Mouse (Mus musculus) adrenal gland, postnatal 14 days (tissue): ENCODE measurements at regions not wholly inside any gene's neighbourhood (a gene's known extent, or its start where the extent isn't known, plus 50 kb on each side); places are given as distances from the start of the nearest gene placed in this dataset.
A peak's percentile ranks its signal among the peaks of the same experiment; 100 is the strongest.

Experiments
- DNase-seq: peaks from one replicate; pipeline ENCODE4 v3.0.0; 2021; ENCODE audit warnings: mixed read lengths

GRCm38 (mm10) chr12:99039497-99040322 is 119.3 kb downstream of the Ttc8 start:
- DNase-seq, result peak; percentile 18

GRCm38 (mm10) chr12:99041606-99042005 is 121.2 kb downstream of the Ttc8 start:
- no peak for DNase-seq

GRCm38 (mm10) chr12:99042918-99043862 is 122.8 kb downstream of the Ttc8 start:
- no peak for DNase-seq

- DNase-seq, result no peak
These were observed 124.1 kb downstream of the Ttc8 start for GRCm38 (mm10) chr12:99044477-99044876.

GRCm38 (mm10) chr12:99050426-99050825 is 130.1 kb downstream of the Ttc8 start:
- peak; percentile 39 for DNase-seq

GRCm38 (mm10) chr12:99052599-99052998 is 132.2 kb downstream of the Ttc8 start:
- peak; percentile 45 for DNase-seq

GRCm38 (mm10) chr12:99057521-99057920 is 137.1 kb downstream of the Ttc8 start:
- no peak for DNase-seq

GRCm38 (mm10) chr12:99058916-99059315 is 138.5 kb downstream of the Ttc8 start:
- no peak for DNase-seq

GRCm38 (mm10) chr12:99059491-99059890 is 139.1 kb downstream of the Ttc8 start:
- no peak for DNase-seq

- no peak for DNase-seq
These were observed 140.3 kb downstream of the Ttc8 start for GRCm38 (mm10) chr12:99060702-99061101.

- DNase-seq, result no peak
These were observed 143.1 kb downstream of the Ttc8 start for GRCm38 (mm10) chr12:99063441-99063840.

GRCm38 (mm10) chr12:99063885-99064284 is 143.5 kb downstream of the Ttc8 start:
- DNase-seq, result peak; percentile 16

GRCm38 (mm10) chr12:99067962-99068361 is 147.6 kb downstream of the Ttc8 start:
- no peak for DNase-seq

GRCm38 (mm10) chr12:99073766-99074165 is 153.4 kb downstream of the Ttc8 start:
- DNase-seq, result no peak

GRCm38 (mm10) chr12:99077366-99077765 is 157.0 kb downstream of the Ttc8 start:
- peak; percentile 64 for DNase-seq

- DNase-seq, result peak; percentile 53
These were observed 159.5 kb downstream of the Ttc8 start for GRCm38 (mm10) chr12:99079873-99080272.

GRCm38 (mm10) chr12:99083616-99084015 is 163.2 kb downstream of the Ttc8 start:
- no peak for DNase-seq

GRCm38 (mm10) chr12:99084144-99084543 is 163.8 kb downstream of the Ttc8 start:
- peak; percentile 90 for DNase-seq

GRCm38 (mm10) chr12:99087286-99087685 is 166.9 kb downstream of the Ttc8 start:
- no peak for DNase-seq

GRCm38 (mm10) chr12:99091770-99092169 is 171.4 kb downstream of the Ttc8 start:
- no peak for DNase-seq

GRCm38 (mm10) chr12:99093151-99093550 is 172.8 kb downstream of the Ttc8 start:
- no peak for DNase-seq

GRCm38 (mm10) chr12:99093989-99094388 is 173.6 kb downstream of the Ttc8 start:
- no peak for DNase-seq
